Mouse (Mus musculus) heart, postnatal 0 days (tissue): ENCODE results near the gene Hmgcll1.

Source experiments
- CTCF ChIP-seq: IDR thresholded peaks from 2 replicates; pipeline ENCODE4 v1.5.1; 2016; ENCODE audit warnings: antibody characterized with exemption, control low read depth, low read depth
- EP300 ChIP-seq: IDR thresholded peaks from 2 replicates; pipeline ENCODE4 v1.6.1; 2016; ENCODE audit warnings: antibody characterized with exemption, low read depth

- no peak for TF ChIP-seq EP300
- no peak for TF ChIP-seq CTCF
Measured at GRCm38 (mm10) chr9:76145593-76145992, 130.9 kb downstream of the Hmgcll1 start.
